Mouse (Mus musculus): Measurements from ENCODE around the gene Kctd6. TPM values are rescaled to one million over a fixed set of nuclear protein-coding genes. Genes with fewer than 3 reads are reported as not detected.
"Not testable (repeated sequence)": the region's sequence is repeated elsewhere in the genome, so short reads cannot be mapped to it uniquely, and the experiment has no call there.

Kctd6 gene
- total RNA-seq, 1 experiment from 2014 or later, result 7.3 TPM

- ATAC-seq (replicated peaks; ENCODE audit: low read depth, poor library complexity, severe bottlenecking), result no peak
Measured at GRCm38 (mm10) chr14:8244211-8244611, 30.3 kb downstream of the Kctd6 start.

- no peak for ATAC-seq (replicated peaks; ENCODE audit: low read depth, poor library complexity, severe bottlenecking)
Measured at GRCm38 (mm10) chr14:8246878-8247277, 32.9 kb downstream of the Kctd6 start.

- no peak for ATAC-seq (replicated peaks; ENCODE audit: low read depth, poor library complexity, severe bottlenecking)
Measured at GRCm38 (mm10) chr14:8249206-8249605, 35.3 kb downstream of the Kctd6 start.

- ATAC-seq (replicated peaks; ENCODE audit: low read depth, poor library complexity, severe bottlenecking), result no peak
Measured at GRCm38 (mm10) chr14:8250141-8250871, 36.4 kb downstream of the Kctd6 start.

- ATAC-seq (replicated peaks; ENCODE audit: low read depth, poor library complexity, severe bottlenecking), result no peak
Measured at GRCm38 (mm10) chr14:8251330-8251885, 37.5 kb downstream of the Kctd6 start.

GRCm38 (mm10) chr14:8255076-8255729 lies 41.3 kb downstream of the Kctd6 start:
- peak; percentile 73 for ATAC-seq (replicated peaks; ENCODE audit: low read depth, poor library complexity, severe bottlenecking)

- ATAC-seq (replicated peaks; ENCODE audit: low read depth, poor library complexity, severe bottlenecking), result no peak
Measured at GRCm38 (mm10) chr14:8256072-8256471, 42.1 kb downstream of the Kctd6 start.

- ATAC-seq (replicated peaks; ENCODE audit: low read depth, poor library complexity, severe bottlenecking), result no peak
Measured at GRCm38 (mm10) chr14:8256881-8257280, 42.9 kb downstream of the Kctd6 start.

- no peak for ATAC-seq (replicated peaks; ENCODE audit: low read depth, poor library complexity, severe bottlenecking)
Measured at GRCm38 (mm10) chr14:8257521-8258334, 43.8 kb downstream of the Kctd6 start.

- no peak for ATAC-seq (replicated peaks; ENCODE audit: low read depth, poor library complexity, severe bottlenecking)
Measured at GRCm38 (mm10) chr14:8258335-8258627, 44.3 kb downstream of the Kctd6 start.

- ATAC-seq (replicated peaks; ENCODE audit: low read depth, poor library complexity, severe bottlenecking), result no peak
Measured at GRCm38 (mm10) chr14:8258752-8259151, 44.8 kb downstream of the Kctd6 start.

- ATAC-seq (replicated peaks; ENCODE audit: low read depth, poor library complexity, severe bottlenecking), result no peak
Measured at GRCm38 (mm10) chr14:8259166-8259565, 45.2 kb downstream of the Kctd6 start, which contains the start of gene Acox2. Gene Acox2, minus strand, starts transcription at chr14:8259353.

GRCm38 (mm10) chr14:8260214-8260613 lies 46.3 kb downstream of the Kctd6 start:
- no peak for ATAC-seq (replicated peaks; ENCODE audit: low read depth, poor library complexity, severe bottlenecking)

GRCm38 (mm10) chr14:8262242-8262641 lies 48.3 kb downstream of the Kctd6 start:
- no peak for ATAC-seq (replicated peaks; ENCODE audit: low read depth, poor library complexity, severe bottlenecking)

GRCm38 (mm10) chr14:8264378-8264777 lies 50.4 kb downstream of the Kctd6 start:
- no peak for ATAC-seq (replicated peaks; ENCODE audit: low read depth, poor library complexity, severe bottlenecking)

- ATAC-seq (replicated peaks; ENCODE audit: low read depth, poor library complexity, severe bottlenecking), result not testable (repeated sequence)
Measured at GRCm38 (mm10) chr14:8271281-8271680, 57.3 kb downstream of the Kctd6 start.

Other genes with a start within 250 kb of the Kctd6 start
- gene Dnase1l3, start 219.6 kb upstream of the Kctd6 start, total RNA-seq (2017), result not detected in 2 replicates
- 1.4 and 1.8 TPM in 2 replicates for gene Abhd6, start 211.2 kb upstream of the Kctd6 start, total RNA-seq (2017)
- gene Rpp14, start 133.8 kb upstream of the Kctd6 start, total RNA-seq (2017), result 65.8 and 88.9 TPM in 2 replicates
- gene Pxk, start 115.9 kb upstream of the Kctd6 start, total RNA-seq (2017), result 6.8 and 14.0 TPM in 2 replicates
- gene Pdhb, start 41.1 kb upstream of the Kctd6 start, total RNA-seq (2017), result 112 and 132 TPM in 2 replicates
- not detected in 2 replicates for gene Acox2, start 45.2 kb downstream of the Kctd6 start, total RNA-seq (2017)
- not detected in 2 replicates for gene Fam107a, start 103.9 kb downstream of the Kctd6 start, total RNA-seq (2017)
- gene Oit1, start 164.6 kb downstream of the Kctd6 start, total RNA-seq (2017), result not detected in 2 replicates